Mouse (Mus musculus): ENCODE results near the gene Mansc4. TPM values are rescaled to one million over a fixed set of nuclear protein-coding genes. Genes with fewer than 3 reads are reported as not detected.

Mansc4 gene
- total RNA-seq, 2 experiments from 2014 or later = 0.93 to 1.1 TPM

GRCm38 (mm10) chr6:147030096-147030885, 56.5 kb downstream of the Mansc4 start:
- DNase-seq (ENCODE audit: low spot score in 2 of 2) = no peak

GRCm38 (mm10) chr6:147029591-147029990, 57.2 kb downstream of the Mansc4 start:
- no peak for DNase-seq (ENCODE audit: low spot score in 2 of 2)

GRCm38 (mm10) chr6:147028396-147028795, 58.4 kb downstream of the Mansc4 start:
- no peak for DNase-seq (ENCODE audit: low spot score in 2 of 2)

Other genes with a start within 250 kb of the Mansc4 start
- gene Smco2, start 236.9 kb downstream of the Mansc4 start, total RNA-seq (2021) = not detected
- gene Ppfibp1, start 198.5 kb downstream of the Mansc4 start, total RNA-seq (2021) = 100 to 1,000 TPM; 146 to 152 TPM
- gene 1700034J05Rik, start 132.6 kb downstream of the Mansc4 start, total RNA-seq (2021) = not detected
- 1 to 10 TPM; 2.1 to 2.6 TPM for gene Rep15, start 54.4 kb downstream of the Mansc4 start, total RNA-seq (2021)
- gene Mrps35, start 44.3 kb downstream of the Mansc4 start, total RNA-seq (2021) = 100 to 1,000 TPM; 105 to 109 TPM
- 10 to 100 TPM; 26.6 to 27.2 TPM for gene Klhl42, start 4.3 kb upstream of the Mansc4 start, total RNA-seq (2021)
- 1 to 10 TPM in 1 of 2 experiments, under 1 TPM in 1; 0.45 to 1.0 TPM for gene Pthlh, start 177.2 kb upstream of the Mansc4 start, total RNA-seq (2021)

All from adrenal gland, postnatal 4 days (tissue).